Mouse (Mus musculus): ENCODE data around the gene Tenm4. TPM values are rescaled to one million over a fixed set of nuclear protein-coding genes. Genes with fewer than 3 reads are reported as not detected.

Tenm4 gene
- polyA plus RNA-seq, 1 experiment = 0.79 TPM

DNA sequence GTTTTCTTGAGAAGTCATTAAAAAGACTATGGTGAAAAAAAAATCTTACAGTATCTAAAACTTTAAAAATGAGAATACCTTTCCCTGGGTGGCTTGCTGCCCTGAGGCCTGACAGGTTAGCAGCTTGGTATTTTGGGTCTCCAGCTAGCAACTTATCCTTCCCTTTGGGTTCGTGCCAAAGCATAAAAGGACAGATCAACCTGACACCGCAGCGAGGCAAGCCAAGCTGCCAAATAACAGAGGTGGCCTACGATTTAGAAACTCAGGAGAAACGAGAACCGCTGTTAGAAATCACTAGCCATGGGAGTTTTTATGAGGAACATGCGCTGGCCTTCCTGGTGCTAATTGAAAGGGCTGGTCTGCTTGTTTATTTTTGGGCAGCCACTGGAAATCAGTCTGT, 571.2 kb downstream of the Tenm4 start:
- H3K4me3 ChIP-seq (ENCODE audit: low read depth, low read length) = no peak overlapping the region
- H3K27ac ChIP-seq (ENCODE audit: insufficient read depth, low read depth, low read length) = no peak overlapping the region
- TF ChIP-seq POLR2A (IDR thresholded peaks at IDR 0.05; ENCODE audit: low read depth, low read length) (no peak), CTCF (IDR thresholded peaks at IDR 0.05; ENCODE audit: extremely low read depth, insufficient read length, insufficient replicate concordance, low read depth, low read length) (no peak)
- no peaks in the 10 kb centered on the region for H3K27me3 ChIP-seq (ENCODE audit: control insufficient read depth, insufficient read depth, low read length)
- no peaks in the 10 kb centered on the region for H3K4me1 ChIP-seq (ENCODE audit: control insufficient read depth, insufficient read depth, insufficient read length, low read length)
- 71% methylated on average over 7 of the region's 7 CpGs for WGBS
- H3K36me3 ChIP-seq (ENCODE audit: control insufficient read depth, insufficient read depth, low read length) = no peaks in the 10 kb centered on the region

- Histone ChIP-seq H3K36me3 (ENCODE audit: control insufficient read depth, insufficient read depth, low read length) (no peaks in the 10 kb centered on the region), H3K4me1 (ENCODE audit: control insufficient read depth, insufficient read depth, insufficient read length, low read length) (no peaks in the 10 kb centered on the region), H3K4me3 (ENCODE audit: low read depth, low read length) (no peak overlapping the region), H3K27me3 (ENCODE audit: control insufficient read depth, insufficient read depth, low read length) (no peaks in the 10 kb centered on the region), H3K27ac (ENCODE audit: insufficient read depth, low read depth, low read length) (no peak overlapping the region)
- WGBS = 17% methylated on average over 6 of the region's 6 CpGs
- no peak for TF ChIP-seq CTCF (IDR thresholded peaks at IDR 0.05; ENCODE audit: extremely low read depth, insufficient read length, insufficient replicate concordance, low read depth, low read length)
- no peak for TF ChIP-seq POLR2A (IDR thresholded peaks at IDR 0.05; ENCODE audit: low read depth, low read length)
Measured at GRCm38 (mm10) chr7:96745956-96746355, 574.9 kb downstream of the Tenm4 start.

- no peaks in the 10 kb centered on the region for H3K27me3 ChIP-seq (ENCODE audit: control insufficient read depth, insufficient read depth, low read length)
- H3K4me3 ChIP-seq (ENCODE audit: low read depth, low read length) = no peak overlapping the region
- no peaks in the 10 kb centered on the region for H3K4me1 ChIP-seq (ENCODE audit: control insufficient read depth, insufficient read depth, insufficient read length, low read length)
- no peak for TF ChIP-seq POLR2A (IDR thresholded peaks at IDR 0.05; ENCODE audit: low read depth, low read length)
- no peak for TF ChIP-seq CTCF (IDR thresholded peaks at IDR 0.05; ENCODE audit: extremely low read depth, insufficient read length, insufficient replicate concordance, low read depth, low read length)
- 74% methylated on average over 4 of the region's 4 CpGs for WGBS
- H3K36me3 ChIP-seq (ENCODE audit: control insufficient read depth, insufficient read depth, low read length) = no peaks in the 10 kb centered on the region
- H3K27ac ChIP-seq (ENCODE audit: insufficient read depth, low read depth, low read length) = no peak overlapping the region
Measured at GRCm38 (mm10) chr7:96746706-96747105, 575.7 kb downstream of the Tenm4 start.

- no peak overlapping the region for H3K27ac ChIP-seq (ENCODE audit: insufficient read depth, low read depth, low read length)
- no peaks in the 10 kb centered on the region for H3K4me1 ChIP-seq (ENCODE audit: control insufficient read depth, insufficient read depth, insufficient read length, low read length)
- no peaks in the 10 kb centered on the region for H3K27me3 ChIP-seq (ENCODE audit: control insufficient read depth, insufficient read depth, low read length)
- no peak for TF ChIP-seq POLR2A (IDR thresholded peaks at IDR 0.05; ENCODE audit: low read depth, low read length)
- H3K36me3 ChIP-seq (ENCODE audit: control insufficient read depth, insufficient read depth, low read length) = no peaks in the 10 kb centered on the region
- no peak overlapping the region for H3K4me3 ChIP-seq (ENCODE audit: low read depth, low read length)
- 70% methylated on average over 7 of the region's 7 CpGs for WGBS
Measured at GRCm38 (mm10) chr7:96748538-96749045, 577.5 kb downstream of the Tenm4 start.

GRCm38 (mm10) chr7:96749753-96750152, 578.7 kb downstream of the Tenm4 start:
- Histone ChIP-seq H3K27ac (ENCODE audit: insufficient read depth, low read depth, low read length) (no peak overlapping the region), H3K27me3 (ENCODE audit: control insufficient read depth, insufficient read depth, low read length) (no peaks in the 10 kb centered on the region), H3K36me3 (ENCODE audit: control insufficient read depth, insufficient read depth, low read length) (no peaks in the 10 kb centered on the region), H3K4me1 (ENCODE audit: control insufficient read depth, insufficient read depth, insufficient read length, low read length) (no peaks in the 10 kb centered on the region), H3K4me3 (ENCODE audit: low read depth, low read length) (no peak overlapping the region)
- no peak for TF ChIP-seq POLR2A (IDR thresholded peaks at IDR 0.05; ENCODE audit: low read depth, low read length)
- no peak for TF ChIP-seq CTCF (IDR thresholded peaks at IDR 0.05; ENCODE audit: extremely low read depth, insufficient read length, insufficient replicate concordance, low read depth, low read length)
- WGBS = 90% methylated on average over 8 of the region's 8 CpGs

GRCm38 (mm10) chr7:96751236-96751635, 580.2 kb downstream of the Tenm4 start:
- Histone ChIP-seq H3K4me1 (ENCODE audit: control insufficient read depth, insufficient read depth, insufficient read length, low read length) (no peaks in the 10 kb centered on the region; the same call in 1 of the 2 replicates), H3K27ac (ENCODE audit: insufficient read depth, low read depth, low read length) (no peak overlapping the region), H3K27me3 (ENCODE audit: control insufficient read depth, insufficient read depth, low read length) (no peaks in the 10 kb centered on the region), H3K4me3 (ENCODE audit: low read depth, low read length) (no peak overlapping the region), H3K36me3 (ENCODE audit: control insufficient read depth, insufficient read depth, low read length) (no peaks in the 10 kb centered on the region)
- WGBS = 84% methylated on average over 2 of the region's 2 CpGs
- TF ChIP-seq CTCF (IDR thresholded peaks at IDR 0.05; ENCODE audit: extremely low read depth, insufficient read length, insufficient replicate concordance, low read depth, low read length) = no peak
- no peak for TF ChIP-seq POLR2A (IDR thresholded peaks at IDR 0.05; ENCODE audit: low read depth, low read length)

GRCm38 (mm10) chr7:96752776-96753175, 581.7 kb downstream of the Tenm4 start:
- no peaks in the 10 kb centered on the region; the same call in 1 of the 2 replicates for H3K4me1 ChIP-seq (ENCODE audit: control insufficient read depth, insufficient read depth, insufficient read length, low read length)
- WGBS = 87% methylated on average over 2 of the region's 2 CpGs

More at GRCm38 (mm10) chr7:96752776-96753175, 581.7 kb downstream of the Tenm4 start:
- Histone ChIP-seq H3K27ac (ENCODE audit: insufficient read depth, low read depth, low read length) (no peak overlapping the region), H3K4me3 (ENCODE audit: low read depth, low read length) (no peak overlapping the region), H3K27me3 (ENCODE audit: control insufficient read depth, insufficient read depth, low read length) (no peaks in the 10 kb centered on the region), H3K36me3 (ENCODE audit: control insufficient read depth, insufficient read depth, low read length) (no peaks in the 10 kb centered on the region)
- TF ChIP-seq POLR2A (IDR thresholded peaks at IDR 0.05; ENCODE audit: low read depth, low read length) (no peak), CTCF (IDR thresholded peaks at IDR 0.05; ENCODE audit: extremely low read depth, insufficient read length, insufficient replicate concordance, low read depth, low read length) (no peak)
